Mouse (Mus musculus) natural killer cell, adult 2 months (primary cell): ENCODE results near the gene Nol9.

Experiments
- DNase-seq, 2 experiments: peaks; one replicate each; pipeline ENCODE4 v3.0.0; 2022; ENCODE audit warnings: low spot score in 2 of 2

The Nol9 gene

GRCm38 (mm10) chr4:152062390-152063110 lies 23.4 kb downstream of the Nol9 start:
- no peak for DNase-seq

- no peak for DNase-seq
Observed at GRCm38 (mm10) chr4:152067280-152067679, 28.2 kb downstream of the Nol9 start.

DNA sequence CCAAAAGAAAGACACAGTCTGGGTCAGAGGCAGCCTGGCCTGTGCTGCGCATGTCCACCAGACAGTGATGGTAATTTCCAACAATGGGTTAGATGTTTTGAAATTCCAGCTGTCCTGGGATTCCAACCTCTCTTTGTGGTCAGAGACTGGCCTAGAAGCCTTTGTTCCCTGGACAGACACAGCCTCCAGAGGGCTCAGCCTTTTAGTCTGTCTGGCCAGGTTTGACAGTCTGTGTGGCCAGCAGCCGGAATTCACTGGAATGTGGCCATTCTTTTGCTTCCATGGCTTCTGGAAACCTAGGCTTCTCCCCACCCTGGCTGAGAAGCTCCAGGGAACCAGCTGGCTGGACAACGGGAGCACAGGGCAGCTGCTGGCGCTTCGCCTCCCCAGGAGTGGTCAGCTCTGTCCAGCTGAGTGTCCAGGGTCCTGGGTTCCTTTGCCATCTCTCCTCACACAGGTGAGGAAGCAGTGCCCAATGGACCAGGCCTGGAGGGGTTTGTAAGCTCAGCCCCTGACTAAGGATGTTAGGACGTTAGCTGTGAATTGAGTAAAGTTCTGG lies 29.1 kb downstream of the Nol9 start:
- no peak for DNase-seq

GRCm38 (mm10) chr4:152069245-152069644 lies 30.1 kb downstream of the Nol9 start:
- no peak for DNase-seq

GRCm38 (mm10) chr4:152070494-152071396 lies 31.6 kb downstream of the Nol9 start:
- no peak for DNase-seq

DNA sequence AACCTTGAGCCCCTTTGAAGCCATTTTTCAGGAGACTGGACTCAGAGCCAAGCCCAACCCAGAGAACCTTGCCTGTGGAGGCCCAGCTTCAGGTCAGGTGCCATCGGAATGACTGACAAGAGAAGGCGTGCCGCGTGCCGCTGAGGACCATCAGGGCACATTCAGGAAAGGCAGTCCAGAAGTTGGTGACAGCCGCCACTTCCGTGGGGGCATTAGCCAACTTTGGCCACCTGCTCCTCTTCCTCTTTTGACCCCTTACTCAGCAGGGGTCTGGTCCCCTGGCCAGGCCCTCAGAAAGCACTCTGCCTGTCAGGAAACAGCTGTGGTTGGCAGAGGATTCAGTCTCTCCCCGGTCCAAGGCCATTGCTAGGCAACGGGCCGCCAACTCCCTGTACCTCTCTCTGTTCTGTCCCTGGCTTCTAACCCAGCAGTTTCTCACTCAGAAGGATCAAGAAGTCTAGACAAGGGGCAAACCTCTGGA lies 33.0 kb downstream of the Nol9 start, which contains the start of gene Plekhg5:
Gene Plekhg5 (plus strand): TSS at position 378 of the 481 bp plus-strand sequence.
- no peak for DNase-seq

GRCm38 (mm10) chr4:152072655-152073054 lies 33.5 kb downstream of the Nol9 start:
- no peak for DNase-seq

- DNase-seq = no peak
Observed at GRCm38 (mm10) chr4:152073715-152074114, 34.6 kb downstream of the Nol9 start.

DNA sequence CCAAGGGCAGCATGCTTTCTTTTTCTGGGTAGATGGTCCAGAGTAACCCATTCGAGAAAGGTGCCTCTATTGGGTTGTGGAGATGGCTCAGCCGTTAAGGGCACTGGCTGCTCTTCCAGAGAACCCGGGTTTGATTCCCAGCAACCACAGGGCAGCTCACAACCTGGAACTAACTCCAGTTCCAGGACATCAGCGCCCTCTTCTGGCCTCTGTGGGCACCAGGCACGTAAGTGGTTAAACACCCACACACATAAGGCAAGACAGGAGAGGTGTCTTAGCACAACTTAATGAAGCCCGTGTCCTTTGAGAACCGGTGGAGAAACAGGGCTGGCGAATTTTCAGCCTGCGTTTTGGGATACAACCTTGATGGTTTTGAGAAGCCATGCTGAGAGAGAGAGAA lies 35.4 kb downstream of the Nol9 start:
- no peak for DNase-seq

GRCm38 (mm10) chr4:152077191-152077590 lies 38.1 kb downstream of the Nol9 start:
- DNase-seq = no peak

DNA sequence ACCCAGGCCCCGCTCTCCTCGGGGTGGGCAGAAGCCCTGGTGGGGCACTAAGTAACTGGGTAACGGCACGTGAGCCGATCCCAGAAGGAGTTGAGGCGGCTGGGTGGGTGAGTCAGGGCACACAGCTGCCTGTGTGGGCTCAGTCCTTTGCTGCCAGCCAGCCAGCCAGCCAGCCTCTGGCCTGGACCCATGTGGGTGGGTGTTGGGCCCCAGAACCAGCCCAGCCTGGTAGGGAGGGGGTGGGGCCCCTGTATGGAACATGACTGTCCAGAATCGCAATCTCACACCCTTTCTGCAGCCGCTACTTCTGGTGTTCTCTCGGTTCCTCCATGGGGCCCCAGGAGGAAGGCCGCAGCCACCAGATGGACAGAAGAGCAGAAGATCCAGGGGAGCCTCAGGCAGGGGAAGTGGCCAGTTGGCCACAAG lies 39.0 kb downstream of the Nol9 start:
- no peak for DNase-seq

DNA sequence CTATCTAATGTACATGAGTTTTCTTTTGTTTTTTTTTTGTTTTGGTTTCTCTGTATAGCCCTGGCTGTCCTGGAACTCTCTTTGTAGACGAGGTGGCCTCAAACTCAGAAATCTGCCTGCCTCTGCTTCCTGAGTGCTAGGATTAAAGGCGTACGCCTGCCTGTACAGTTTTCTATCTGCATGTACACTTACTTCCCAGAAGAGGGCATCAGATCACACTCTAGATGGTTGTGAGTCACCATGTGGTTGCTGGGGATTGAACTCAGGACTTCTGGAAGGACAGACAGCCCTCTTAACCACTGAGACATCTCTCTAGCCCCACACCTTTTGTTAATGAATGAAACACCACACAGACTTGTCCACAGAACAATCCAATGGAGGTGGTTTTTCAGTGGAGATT lies 40.1 kb downstream of the Nol9 start:
- DNase-seq = no peak

- DNase-seq = no peak
Observed at GRCm38 (mm10) chr4:152079931-152080330, 40.8 kb downstream of the Nol9 start.

DNA sequence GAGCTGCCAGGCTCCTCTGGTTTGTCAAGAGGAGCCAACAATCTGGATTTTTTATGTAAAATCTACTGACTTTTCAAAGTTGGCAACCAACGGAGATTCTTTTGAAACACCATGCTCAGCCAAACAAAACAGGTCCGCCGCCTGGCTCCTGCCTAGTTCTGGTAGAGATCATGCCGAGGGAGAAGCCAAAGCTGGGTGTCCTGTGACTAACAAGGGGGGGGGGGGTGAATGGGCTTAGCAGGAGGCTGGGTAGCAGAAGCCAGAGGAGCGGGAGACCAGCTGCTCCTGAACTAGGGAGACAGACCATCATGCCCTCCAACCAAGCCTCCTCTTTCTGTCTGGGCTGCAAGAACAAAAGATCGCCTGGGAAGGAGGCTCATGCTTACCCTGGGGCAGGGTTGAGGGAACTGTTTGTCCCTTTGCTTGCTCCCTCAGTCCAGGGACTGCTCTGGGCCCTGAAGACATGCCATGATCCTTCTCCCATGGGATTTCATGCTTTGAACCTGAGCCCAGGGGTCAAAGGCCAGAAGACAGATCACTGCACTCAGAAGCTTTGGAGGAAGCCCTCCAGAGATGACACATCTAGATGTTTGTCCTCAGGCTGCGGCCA lies 44.6 kb downstream of the Nol9 start:
- no peak for DNase-seq

- no peak for DNase-seq
Observed at GRCm38 (mm10) chr4:152084616-152085015, 45.5 kb downstream of the Nol9 start.

- DNase-seq = peak; percentile 14 to 24
Observed at GRCm38 (mm10) chr4:152086505-152087210, 47.5 kb downstream of the Nol9 start.

DNA sequence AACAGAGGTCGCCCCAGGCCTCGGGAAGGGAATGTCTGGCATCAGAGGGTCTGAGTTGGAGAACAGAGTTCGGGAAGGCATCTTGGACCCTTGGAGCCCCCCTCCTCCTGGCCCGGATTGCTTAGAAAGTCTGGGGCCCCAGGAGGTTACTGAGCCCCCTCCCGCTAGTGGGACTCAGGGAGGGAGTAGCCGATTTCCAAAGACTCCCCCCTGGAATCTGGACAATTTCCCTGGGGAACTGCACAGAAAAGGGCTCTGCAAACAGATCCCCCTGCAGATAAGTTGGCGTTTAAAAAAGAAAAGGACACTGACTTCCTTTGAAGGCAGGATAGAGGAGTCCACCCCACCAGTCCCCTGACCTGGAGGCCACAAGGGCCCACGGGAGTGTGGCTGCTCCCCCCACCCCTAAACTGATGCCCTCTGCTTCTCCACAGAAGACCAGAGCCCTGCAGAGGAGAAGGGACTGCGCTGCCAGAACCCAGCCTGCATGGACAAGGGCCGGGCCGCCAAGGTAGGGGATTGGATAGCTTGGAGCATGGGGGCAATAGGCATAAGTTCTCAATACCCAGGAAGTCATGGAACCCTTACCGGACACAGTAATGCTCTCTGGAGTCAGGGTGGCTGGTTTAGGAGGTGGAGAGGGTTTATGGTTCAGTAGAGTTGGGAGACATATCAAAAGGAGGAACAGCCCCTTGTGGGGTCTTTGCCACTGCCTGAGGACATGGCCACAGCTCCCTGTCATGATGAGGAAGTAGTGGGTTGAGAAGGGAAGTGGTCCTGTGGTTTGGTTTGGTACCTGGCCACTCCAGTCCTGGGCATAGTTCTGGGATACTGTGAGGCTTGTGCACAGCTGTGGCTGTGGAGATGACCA lies 48.3 kb downstream of the Nol9 start:
- DNase-seq = no peak

DNA sequence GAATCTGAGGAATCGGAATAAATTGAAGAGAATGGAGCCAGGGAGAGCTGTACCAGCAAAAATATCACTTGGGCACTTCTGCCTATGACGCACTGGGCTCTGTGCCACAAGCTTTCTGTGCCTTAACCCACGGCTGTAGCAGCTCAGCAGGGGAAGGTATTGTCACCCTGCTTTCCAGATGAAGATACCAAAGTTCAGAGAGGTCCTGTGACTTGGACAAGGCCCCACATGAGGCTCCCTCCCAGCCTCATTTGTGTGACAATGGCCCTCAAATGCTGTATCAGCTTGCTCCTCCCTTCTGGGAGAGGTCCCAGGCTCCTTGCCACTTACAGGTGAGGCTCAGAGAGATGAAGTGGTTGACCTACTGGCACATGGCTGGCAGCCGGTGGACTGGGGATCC lies 49.0 kb downstream of the Nol9 start:
- no peak for DNase-seq

GRCm38 (mm10) chr4:152088556-152089120 lies 49.5 kb downstream of the Nol9 start:
- no peak for DNase-seq

DNA sequence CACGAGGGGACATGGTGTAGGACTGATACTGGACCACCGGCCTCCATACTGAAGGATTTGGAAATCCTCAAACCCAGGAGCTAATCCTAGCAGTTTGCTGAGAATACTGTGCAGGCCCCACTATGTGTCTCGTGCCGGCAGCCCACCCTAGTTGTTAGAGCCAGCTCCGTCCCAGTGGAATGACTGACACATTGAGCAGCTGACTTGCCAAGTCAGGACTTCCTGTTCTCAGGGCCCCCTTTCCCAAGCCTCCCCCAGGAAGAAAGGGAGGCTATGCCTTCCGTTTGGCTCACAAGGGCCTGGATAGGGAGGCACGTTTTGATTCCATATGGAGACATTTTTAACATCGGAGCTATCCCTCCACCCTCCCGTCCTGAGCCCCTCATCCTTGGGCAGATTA lies 51.1 kb downstream of the Nol9 start:
- no peak for DNase-seq
